Mouse (Mus musculus) layer of hippocampus, adult 2 months (tissue): Measurements from ENCODE around the gene Ces1a. TPM values are rescaled to one million over a fixed set of nuclear protein-coding genes. Genes with fewer than 3 reads are reported as not detected.

ENCODE experiments used
- DNase-seq, 2 experiments: peaks; one replicate each; pipeline ENCODE4 v3.0.0; 2022; ENCODE audit warnings: low spot score in 2 of 2
- H3K27ac ChIP-seq: fragments of 200-600 bp; 2 replicates; pipeline ENCODE4 v1.8.1; 2022
- H3K4me3 ChIP-seq: fragments of 200-600 bp; 2 replicates; pipeline ENCODE4 v1.8.1; 2022; ENCODE audit warnings: mild to moderate bottlenecking
- CTCF ChIP-seq: fragments of 200-600 bp; conservative IDR thresholded peaks from 2 replicates; pipeline ENCODE4 v1.8.1; 2022; ENCODE audit warnings: antibody characterized with exemption, mild to moderate bottlenecking, moderate library complexity
- long read RNA-seq, 2 experiments: library from polyadenylated mRNA; stranded (forward); transcript quantifications; one replicate each; pipeline ENCODE4 v2.0.0; 2021; ENCODE audit warnings: borderline mapping rate in 2 of 2
- total RNA-seq, 2 experiments: library from RNA; stranded (reverse); gene quantifications; 2 replicates each; pipeline ENCODE4 v1.2.3; 2021

Ces1a gene
- total RNA-seq = not detected
- long read RNA-seq, experiment 1 = 0 reads
- long read RNA-seq, experiment 2 = 0 reads

- Histone ChIP-seq H3K27ac (no peak within 1 kb of the TSS), H3K4me3 (no peak within 1 kb of the TSS)
- TF ChIP-seq CTCF = no peak
- DNase-seq = no peak
These were observed at the start of gene Ces1a for GRCm38 (mm10) chr8:93048092-93048491. Gene Ces1a, minus strand, starts transcription at chr8:93048192.

- peak; percentile 6 to 29 for DNase-seq
- H3K27ac ChIP-seq = no peak overlapping the region
- peak; percentile 76 for TF ChIP-seq CTCF
These were observed 47.4 kb upstream of the Ces1a start for GRCm38 (mm10) chr8:93095376-93095775.

GRCm38 (mm10) chr8:93091324-93091723 lies 43.3 kb upstream of the Ces1a start:
- TF ChIP-seq CTCF = no peak
- Histone ChIP-seq H3K27ac (no peak overlapping the region), H3K4me3 (no peak overlapping the region)
- DNase-seq = no peak

More at GRCm38 (mm10) chr8:93095376-93095775, 47.4 kb upstream of the Ces1a start:
- H3K4me3 ChIP-seq = no peak overlapping the region

GRCm38 (mm10) chr8:93088686-93089122 lies 40.7 kb upstream of the Ces1a start:
- no peak for TF ChIP-seq CTCF
- H3K27ac ChIP-seq = no peak overlapping the region
- no peak overlapping the region for H3K4me3 ChIP-seq
- no peak for DNase-seq

GRCm38 (mm10) chr8:93088193-93088592 lies 40.2 kb upstream of the Ces1a start:
- Histone ChIP-seq H3K27ac (no peak overlapping the region), H3K4me3 (no peak overlapping the region)
- TF ChIP-seq CTCF = no peak
- DNase-seq = no peak

- DNase-seq = no peak
- TF ChIP-seq CTCF = no peak
- Histone ChIP-seq H3K4me3 (no peak within 1 kb of the TSS), H3K27ac (no peak within 1 kb of the TSS)
These were observed 31.9 kb upstream of the Ces1a start, which contains the start of gene Ces1b for GRCm38 (mm10) chr8:93079887-93080286. Gene Ces1b, minus strand, starts transcription at chr8:93080017.

GRCm38 (mm10) chr8:93075251-93075650 lies 27.3 kb upstream of the Ces1a start:
- Histone ChIP-seq H3K27ac (no peak overlapping the region), H3K4me3 (no peak overlapping the region)
- TF ChIP-seq CTCF = no peak
- DNase-seq = no peak

GRCm38 (mm10) chr8:93063416-93064117 lies 15.6 kb upstream of the Ces1a start:
- H3K27ac ChIP-seq = no peak overlapping the region
- DNase-seq = no peak
- H3K4me3 ChIP-seq = no peak overlapping the region
- no peak for TF ChIP-seq CTCF

- peak; percentile 89 for TF ChIP-seq CTCF
These were observed 11.2 kb upstream of the Ces1a start for GRCm38 (mm10) chr8:93059185-93059584.

GRCm38 (mm10) chr8:93055238-93055637 lies 7.2 kb upstream of the Ces1a start:
- Histone ChIP-seq H3K27ac (no peak overlapping the region), H3K4me3 (no peak overlapping the region)
- TF ChIP-seq CTCF = no peak
- no peak for DNase-seq

More at GRCm38 (mm10) chr8:93059185-93059584, 11.2 kb upstream of the Ces1a start:
- no peak overlapping the region for H3K27ac ChIP-seq
- no peak overlapping the region for H3K4me3 ChIP-seq
- peak; percentile 15 to 75 for DNase-seq

GRCm38 (mm10) chr8:93048510-93049416 lies 771 bp upstream of the Ces1a start:
- Histone ChIP-seq H3K27ac (no peak overlapping the region), H3K4me3 (no peak overlapping the region)
- peak; percentile 29; the same call in 1 of the 2 replicates for TF ChIP-seq CTCF
- DNase-seq = no peak

GRCm38 (mm10) chr8:93043083-93043482 lies 4.9 kb downstream of the Ces1a start:
- Histone ChIP-seq H3K27ac (no peak overlapping the region), H3K4me3 (no peak overlapping the region)
- TF ChIP-seq CTCF = no peak
- DNase-seq = no peak
